Mouse (Mus musculus): ENCODE results near the gene Ripply2.

Gene Ripply2

GRCm38 (mm10) chr9:87027423-87028084 is 12.2 kb downstream of the Ripply2 start:
- peak; percentile 20 to 34 for DNase-seq

GRCm38 (mm10) chr9:87032196-87032595 is 16.9 kb downstream of the Ripply2 start:
- DNase-seq, result no peak

DNA sequence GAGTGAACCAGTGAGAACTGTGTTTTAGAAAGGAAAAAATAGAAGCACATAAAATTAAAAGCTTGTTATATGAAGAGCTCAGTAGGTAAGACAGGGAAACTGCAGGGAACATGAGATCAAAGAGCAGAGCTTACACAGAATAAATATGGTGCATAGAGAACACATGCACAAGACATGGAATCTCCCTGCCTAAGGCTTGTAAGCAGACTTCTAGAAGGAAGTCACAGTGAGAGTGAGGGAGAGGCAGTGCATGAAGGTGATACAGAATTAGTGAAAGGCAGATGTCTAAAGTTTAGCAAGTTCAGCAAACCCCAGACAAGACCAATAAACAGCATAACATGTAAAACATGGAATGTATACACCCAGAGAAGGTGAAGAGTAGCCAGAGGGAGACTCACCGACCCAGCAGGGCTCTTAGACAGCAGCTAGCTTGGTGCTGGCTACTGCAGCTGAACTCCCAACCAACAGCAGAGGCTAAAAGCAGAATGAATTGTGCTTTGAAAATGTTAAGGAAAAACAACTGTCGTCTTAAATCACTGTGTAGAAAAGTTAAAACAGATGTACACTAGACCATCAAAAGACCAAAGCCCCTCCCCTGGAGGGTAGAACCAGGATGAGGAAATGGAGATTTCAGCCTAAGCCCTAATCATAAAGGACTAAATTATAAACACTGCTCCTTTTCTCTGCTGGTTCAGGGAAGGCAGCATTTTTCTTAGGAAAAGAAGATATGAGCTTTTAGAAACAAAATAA is 19.7 kb downstream of the Ripply2 start:
- DNase-seq, result no peak

GRCm38 (mm10) chr9:87049425-87049824 is 34.1 kb downstream of the Ripply2 start:
- no peak for DNase-seq

- DNase-seq, result no peak
Measured at GRCm38 (mm10) chr9:87055547-87056235, 40.4 kb downstream of the Ripply2 start.

- no peak for DNase-seq
Measured at GRCm38 (mm10) chr9:87062337-87062736, 47.0 kb downstream of the Ripply2 start.

DNA sequence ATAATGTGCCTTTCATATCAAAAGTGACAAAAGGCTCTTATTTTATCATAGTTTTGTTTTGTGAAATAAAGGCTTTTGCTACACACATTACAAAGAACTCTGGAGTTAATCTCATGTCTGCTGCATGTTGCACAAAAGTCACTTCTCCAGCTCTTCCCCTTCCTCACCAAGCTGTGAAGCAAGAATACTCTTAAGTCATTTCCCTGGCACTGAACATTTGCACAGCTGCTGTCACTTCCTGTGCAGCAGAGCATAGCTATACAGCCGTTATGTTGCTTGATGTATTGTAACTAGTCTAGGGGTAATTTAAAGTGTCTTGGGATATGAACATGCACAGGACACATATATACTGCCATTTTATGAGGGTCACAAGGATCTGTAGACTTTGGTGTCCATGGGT is 52.8 kb downstream of the Ripply2 start:
- DNase-seq, result no peak

All from thymus, postnatal 36 days (tissue).